Comparison of ENCODE assay signal across 11 mouse cellular contexts in the genomic region with DNA sequence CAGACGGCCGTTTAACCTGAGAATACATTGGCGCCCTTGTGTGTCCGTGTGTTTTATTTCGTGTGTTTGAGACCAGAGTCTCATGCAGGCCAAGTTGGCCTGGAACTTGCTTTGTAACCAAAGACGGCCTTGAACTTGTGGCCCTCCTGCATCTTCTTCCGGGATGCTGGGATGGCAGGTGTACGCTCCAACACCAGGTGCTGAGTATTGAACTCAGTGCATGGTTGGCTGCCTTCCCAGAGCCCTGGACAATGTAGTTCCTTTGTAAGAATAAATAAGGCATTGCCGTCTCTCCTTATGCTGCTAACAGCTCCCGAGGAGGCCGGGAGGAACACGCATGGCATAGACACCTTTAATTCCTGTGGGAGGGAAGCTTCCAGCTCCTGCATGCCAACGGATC. TPM values are rescaled to one million over a fixed set of nuclear protein-coding genes. Genes with fewer than 3 reads are reported as not detected.
DNase-seq lines count a peak whose midpoint lies in the region; ATAC-seq and TF ChIP-seq lines count a peak whose summit lies in the region.
"Had no signal": no experiment of that assay in that cellular context is flagged by ENCODE, and none has a peak within 500 bp of the region (broad histone marks: within the 10 kb centered on the region; RNA-seq: fewer than 3 reads in every experiment).

No protein-coding gene starts in this region.

- no peak for TF ChIP-seq POLR2A in bone marrow macrophage, adult 2 months (IDR thresholded peaks at IDR 0.05; ENCODE audit: borderline replicate concordance, low read depth, low read length)

- H3K36me3 ChIP-seq in forebrain, embryonic 11.5 days (ENCODE audit: control insufficient read depth, insufficient read depth, low read length), result no peaks in the 10 kb centered on the region; the same call in 1 of the 2 replicates
- H3K36me3 ChIP-seq in forebrain, embryonic 12.5 days (replicated peaks), result peaks cover 6% of the 10 kb centered on the region; the same call in 1 of the 2 replicates

- no peaks in the 10 kb centered on the region for H3K9me3 ChIP-seq in forebrain, embryonic 11.5 days (ENCODE audit: control insufficient read depth, low read length)
- no peaks in the 10 kb centered on the region for H3K9me3 ChIP-seq in forebrain, embryonic 12.5 days

- WGBS in forebrain, embryonic 11.5 days, result 83% methylated on average over 13 of the region's 13 CpGs
- WGBS in forebrain, embryonic 12.5 days, result 81% methylated on average over 13 of the region's 13 CpGs

- no peak overlapping the region for H3K4me3 ChIP-seq in forebrain, embryonic 11.5 days (ENCODE audit: low read depth, low read length)
- H3K4me3 ChIP-seq in forebrain, embryonic 12.5 days (replicated peaks), result no peak overlapping the region
- no peak overlapping the region for H3K4me3 ChIP-seq in layer of hippocampus, adult 2 months
- H3K4me3 ChIP-seq in bone marrow macrophage, adult 2 months (ENCODE audit: insufficient read depth, low read length), result 0 out of 2 replicates have a peak overlapping the region, but pooled peaks have one; percentile 4

- no peak overlapping the region for H3K4me2 ChIP-seq in forebrain, embryonic 11.5 days (ENCODE audit: low read depth, low read length, severe bottlenecking)
- H3K4me2 ChIP-seq in forebrain, embryonic 12.5 days, result no peak overlapping the region

- TF ChIP-seq CTCF in layer of hippocampus, adult 2 months (conservative IDR thresholded peaks at IDR 0.05), result no peak
- TF ChIP-seq CTCF in bone marrow macrophage, adult 2 months (IDR thresholded peaks at IDR 0.05; ENCODE audit: low read depth, low read length), result no peak

- no peaks in the 10 kb centered on the region for H3K27me3 ChIP-seq in forebrain, embryonic 11.5 days (ENCODE audit: control insufficient read depth, insufficient read depth, low read length)
- H3K27me3 ChIP-seq in forebrain, embryonic 12.5 days, result no peaks in the 10 kb centered on the region

- no peak for ATAC-seq in forebrain, embryonic 11.5 days (replicated peaks; ENCODE audit: low FRiP score)
- ATAC-seq in forebrain, embryonic 12.5 days (ENCODE audit: low FRiP score), result no peak

- H3K27ac ChIP-seq in forebrain, embryonic 11.5 days (ENCODE audit: low read depth, low read length), result no peak overlapping the region
- H3K27ac ChIP-seq in forebrain, embryonic 12.5 days, result no peak overlapping the region
- peak overlapping the region; percentile 84 for H3K27ac ChIP-seq in layer of hippocampus, adult 2 months
- H3K27ac ChIP-seq in bone marrow macrophage, adult 2 months (ENCODE audit: insufficient read depth, low read depth, low read length), result peak overlapping the region; percentile 97
- H3K27ac ChIP-seq: liver, embryonic 14.5 days had no signal

- peak; percentile 47 for DNase-seq in forebrain, embryonic 11.5 days (ENCODE audit: low spot score)
- no peak for DNase-seq in layer of hippocampus, adult 2 months (ENCODE audit: low spot score in 2 of 2)
- no peak for DNase-seq in layer of hippocampus, adult 8-10 months (ENCODE audit: low spot score in 2 of 2)
- DNase-seq in 3T3-L1 (ENCODE audit: low read depth, low spot score), result peak; percentile 29
- no peak for DNase-seq in ovary, postnatal 10 days (ENCODE audit: low spot score)
- DNase-seq in right cerebral cortex, postnatal 36 days (ENCODE audit: low spot score in 2 of 2), result no peak
- DNase-seq: kidney, adult 8-10 months had no signal

- no peak overlapping the region for H3K9ac ChIP-seq in forebrain, embryonic 11.5 days (ENCODE audit: low read length)
- H3K9ac ChIP-seq in forebrain, embryonic 12.5 days, result no peak overlapping the region
- H3K9ac ChIP-seq: liver, embryonic 14.5 days had no signal

- H3K4me1 ChIP-seq in forebrain, embryonic 11.5 days (replicated peaks; ENCODE audit: control insufficient read depth, insufficient read depth, low read length), result 0 out of 2 replicates have a peak, but pooled peaks cover 1% of the 10 kb centered on the region
- H3K4me1 ChIP-seq in forebrain, embryonic 12.5 days, result peaks cover 14% of the 10 kb centered on the region; the same call in 1 of the 2 replicates
- peaks cover 56% of the 10 kb centered on the region for H3K4me1 ChIP-seq in bone marrow macrophage, adult 2 months (ENCODE audit: control insufficient read depth, insufficient read depth, low read length)

RNA-seq across cellular contexts. Expression of a gene that starts 10.7 kb away (rescaled TPM):
- 0.16 and 0.57 TPM in 2 replicates for polyA plus RNA-seq in forebrain, embryonic 11.5 days (2014; fragmentation: Nextera tagmentation; extraction: Ambion mirVana)
- 0.18 and 0.23 TPM in 2 replicates for polyA plus RNA-seq in forebrain, embryonic 12.5 days (2016; fragmentation: Nextera tagmentation; extraction: Ambion mirVana)
- 1 to 10 TPM; 1.1 to 1.2 TPM for total RNA-seq in layer of hippocampus, adult 2 months (2021)
- 1 to 10 TPM in 3 of 4 experiments, under 1 TPM in 1; 0.67 to 2.6 (median 1.5) TPM for total RNA-seq in layer of hippocampus, adult 8-10 months (2022)
- polyA plus RNA-seq in bone marrow macrophage, adult 2 months (2012; ENCODE audit: insufficient read depth, insufficient read length, missing spikeins), result 27.3 and 29.1 TPM in 2 replicates

RNA-seq across cellular contexts. Expression of a gene that starts 32.0 kb away (rescaled TPM):
- 109 and 120 TPM in 2 replicates for polyA plus RNA-seq in forebrain, embryonic 11.5 days (2014; fragmentation: Nextera tagmentation; extraction: Ambion mirVana)
- 128 and 138 TPM in 2 replicates for polyA plus RNA-seq in forebrain, embryonic 12.5 days (2016; fragmentation: Nextera tagmentation; extraction: Ambion mirVana)
- total RNA-seq in layer of hippocampus, adult 2 months (2021), result 100 to 1,000 TPM; 111 to 116 TPM
- total RNA-seq in layer of hippocampus, adult 8-10 months (2022), result 100 to 1,000 TPM; 103 to 122 (median 110) TPM
- 32.4 and 36.6 TPM in 2 replicates for polyA plus RNA-seq in bone marrow macrophage, adult 2 months (2012; ENCODE audit: insufficient read depth, insufficient read length, missing spikeins)

RNA-seq across cellular contexts. Expression of a gene that starts 50.5 kb away (rescaled TPM):
- 32.8 and 33.9 TPM in 2 replicates for polyA plus RNA-seq in forebrain, embryonic 11.5 days (2014; fragmentation: Nextera tagmentation; extraction: Ambion mirVana)
- polyA plus RNA-seq in forebrain, embryonic 12.5 days (2016; fragmentation: Nextera tagmentation; extraction: Ambion mirVana), result 29.8 and 32.2 TPM in 2 replicates
- total RNA-seq in layer of hippocampus, adult 2 months (2021), result 10 to 100 TPM; 14.6 to 16.3 TPM
- 10 to 100 TPM; 14.1 to 16.4 (median 14.7) TPM for total RNA-seq in layer of hippocampus, adult 8-10 months (2022)
- polyA plus RNA-seq in bone marrow macrophage, adult 2 months (2012; ENCODE audit: insufficient read depth, insufficient read length, missing spikeins), result 18.0 and 18.5 TPM in 2 replicates

RNA-seq across cellular contexts. Expression of a gene that starts 51.4 kb away (rescaled TPM):
- 0.24 and 0.28 TPM in 2 replicates for polyA plus RNA-seq in forebrain, embryonic 11.5 days (2014; fragmentation: Nextera tagmentation; extraction: Ambion mirVana)
- 0.28 and 0.41 TPM in 2 replicates for polyA plus RNA-seq in forebrain, embryonic 12.5 days (2016; fragmentation: Nextera tagmentation; extraction: Ambion mirVana)
- under 1 TPM; 0.64 to 1.00 TPM for total RNA-seq in layer of hippocampus, adult 2 months (2021)
- total RNA-seq in layer of hippocampus, adult 8-10 months (2022), result 1 to 10 TPM in 2 of 4 experiments, under 1 TPM in 2; 0.62 to 1.4 (median 1.2) TPM
- polyA plus RNA-seq in bone marrow macrophage, adult 2 months (2012; ENCODE audit: insufficient read depth, insufficient read length, missing spikeins), result 0.37 TPM in 1 of 2 replicates, not detected in the other
- total RNA-seq: adrenal gland, postnatal 10 days had no signal

Comparison
In these comparisons a context has a peak if more than half of its experiments do, and no peak if none do; other contexts are left out.
1. DNase-seq: peak in forebrain, embryonic 11.5 days (single experiment) and 3T3-L1 (single experiment); none in layer of hippocampus, adult 2 months (0 of 2), layer of hippocampus, adult 8-10 months (0 of 2), ovary, postnatal 10 days (single experiment) and right cerebral cortex, postnatal 36 days (0 of 2).
2. H3K27ac ChIP-seq: peak in layer of hippocampus, adult 2 months (single experiment) and bone marrow macrophage, adult 2 months (single experiment); none in forebrain, embryonic 11.5 days (single experiment) and forebrain, embryonic 12.5 days (single experiment).
3. RNA of a gene that starts 10.7 kb away (polyA plus RNA-seq): 27.3 to 29.1 TPM in bone marrow macrophage, adult 2 months; 0.16 to 0.57 TPM in forebrain, embryonic 11.5 days and 0.18 to 0.23 TPM in forebrain, embryonic 12.5 days; every median in the first group is over 10 times any median in the second.